Mouse (Mus musculus): Measurements from ENCODE around the gene Spata1. TPM values are rescaled to one million over a fixed set of nuclear protein-coding genes. Genes with fewer than 3 reads are reported as not detected.

The Spata1 gene
- polyA plus RNA-seq, 1 experiment from 2014 or later, result 4.9 TPM

DNA sequence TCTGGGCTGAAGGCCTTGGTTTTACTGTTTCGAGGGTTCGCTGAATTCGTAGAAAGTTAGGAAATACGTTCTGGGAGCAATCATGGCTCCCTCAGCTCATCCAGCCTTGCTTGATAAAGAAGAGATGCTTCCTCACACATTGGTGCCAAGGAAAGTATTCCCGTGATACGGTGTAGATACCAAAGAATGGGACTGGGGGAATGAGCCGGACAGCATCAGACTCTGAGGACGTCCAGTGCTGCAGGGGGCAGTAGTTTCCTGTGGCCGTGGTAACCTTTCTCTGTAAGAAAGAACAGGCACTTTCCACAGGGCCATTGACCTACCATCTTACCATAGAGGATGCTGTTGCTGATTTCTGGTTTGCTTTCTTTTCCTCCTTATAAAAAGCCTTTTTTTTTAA is 80.0 kb downstream of the Spata1 start:
- ATAC-seq (ENCODE audit: insufficient number of reproducible peaks, low FRiP score), result no peak
- H3K4me3 ChIP-seq, result no peak overlapping the region
- H3K9me3 ChIP-seq (replicated peaks), result no peaks in the 10 kb centered on the region
- H3K9ac ChIP-seq, result no peak overlapping the region
- H3K27ac ChIP-seq (ENCODE audit: poor library complexity, severe bottlenecking), result peak overlapping the region; percentile 44; the same call in 1 of the 2 replicates
- H3K27me3 ChIP-seq (replicated peaks), result no peaks in the 10 kb centered on the region
- peaks cover 24% of the 10 kb centered on the region for H3K4me1 ChIP-seq (replicated peaks)
- no peak overlapping the region for H3K4me2 ChIP-seq
- WGBS, result 73% methylated on average over 9 of the region's 9 CpGs
- peaks cover 28% of the 10 kb centered on the region for H3K36me3 ChIP-seq

DNA sequence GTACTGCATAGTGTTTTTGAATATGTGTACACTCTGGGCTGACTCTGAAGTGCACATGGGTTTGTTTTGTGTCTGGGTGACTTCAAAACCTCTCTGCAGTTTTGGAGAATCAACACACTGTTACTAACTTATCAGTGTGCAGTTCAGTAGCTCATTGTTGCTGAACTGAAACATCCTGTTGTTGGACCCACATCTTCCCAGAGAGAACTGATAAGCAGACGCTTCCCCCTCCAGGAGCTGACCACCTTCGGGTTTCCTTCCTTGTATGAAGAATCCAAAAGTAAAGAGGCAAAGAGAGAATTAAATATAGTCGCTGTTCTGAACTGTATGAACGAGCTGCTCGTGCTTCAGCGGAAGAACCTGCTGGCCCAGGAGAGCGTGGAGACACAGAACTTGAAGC is 80.7 kb downstream of the Spata1 start:
- no peaks in the 10 kb centered on the region for H3K9me3 ChIP-seq (replicated peaks)

DNA sequence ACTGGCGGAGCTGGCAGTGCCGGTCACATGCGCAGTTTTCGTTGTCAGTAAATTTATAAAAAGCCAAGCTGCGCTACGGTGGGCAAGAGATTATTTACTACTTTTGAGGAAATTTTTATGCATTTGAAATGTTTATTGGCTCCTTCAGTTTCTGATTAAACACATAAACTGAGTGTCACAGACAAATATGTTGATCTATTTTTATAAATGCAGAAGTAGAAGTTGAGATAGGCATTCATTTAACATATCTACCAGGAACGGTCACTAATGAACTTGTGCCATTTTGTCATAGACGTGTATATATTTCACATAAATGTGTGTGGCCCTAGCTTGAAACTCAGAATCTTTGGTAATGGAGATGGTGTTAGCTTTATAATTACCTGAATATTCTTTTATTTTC is 81.7 kb downstream of the Spata1 start:
- Histone ChIP-seq H3K4me2 (no peak overlapping the region), H3K9me3 (replicated peaks) (no peaks in the 10 kb centered on the region), H3K4me3 (no peak overlapping the region), H3K27me3 (replicated peaks) (no peaks in the 10 kb centered on the region), H3K36me3 (peaks cover 20% of the 10 kb centered on the region), H3K27ac (ENCODE audit: poor library complexity, severe bottlenecking) (no peak overlapping the region), H3K9ac (no peak overlapping the region), H3K4me1 (replicated peaks) (peaks cover 21% of the 10 kb centered on the region)
- WGBS, result 95% methylated on average over 8 of the region's 8 CpGs
- ATAC-seq (ENCODE audit: insufficient number of reproducible peaks, low FRiP score), result no peak

More for the DNA sequence above, 80.7 kb downstream of the Spata1 start:
- no peak overlapping the region for H3K9ac ChIP-seq
- H3K4me1 ChIP-seq (replicated peaks), result peaks cover 25% of the 10 kb centered on the region
- H3K36me3 ChIP-seq, result peaks cover 28% of the 10 kb centered on the region
- H3K27ac ChIP-seq (ENCODE audit: poor library complexity, severe bottlenecking), result 0 out of 2 replicates have a peak overlapping the region, but pooled peaks have one; percentile 44
- ATAC-seq (ENCODE audit: insufficient number of reproducible peaks, low FRiP score), result no peak
- no peak overlapping the region for H3K4me3 ChIP-seq
- WGBS, result 59% methylated on average over 7 of the region's 7 CpGs
- no peaks in the 10 kb centered on the region for H3K27me3 ChIP-seq (replicated peaks)
- H3K4me2 ChIP-seq, result no peak overlapping the region

DNA sequence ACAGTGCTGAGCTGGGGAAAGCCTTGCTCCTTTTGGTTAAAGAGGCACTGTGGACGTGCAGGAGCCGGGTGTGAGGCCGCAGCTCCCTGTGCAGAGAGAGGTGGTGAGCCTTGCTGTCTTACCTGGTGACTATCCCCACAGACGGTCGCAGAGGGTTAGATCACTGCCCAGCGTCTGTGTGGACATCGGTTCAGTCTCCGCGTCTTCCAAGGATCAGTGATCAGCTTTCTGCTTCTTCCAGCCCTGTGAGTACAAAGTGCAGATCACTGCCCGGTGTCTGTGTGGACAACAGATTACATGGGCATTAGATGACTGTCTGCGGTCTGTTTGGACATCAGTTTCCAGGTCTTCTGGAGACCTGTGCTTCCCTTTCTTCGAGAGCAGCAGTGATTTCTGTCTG is 85.0 kb downstream of the Spata1 start:
- H3K4me3 ChIP-seq, result no peak overlapping the region
- H3K27ac ChIP-seq (ENCODE audit: poor library complexity, severe bottlenecking), result no peak overlapping the region
- no peaks in the 10 kb centered on the region for H3K27me3 ChIP-seq (replicated peaks)
- 0 out of 2 replicates have a peak overlapping the region, but pooled peaks have one; percentile 27 for H3K9ac ChIP-seq
- 87% methylated on average over 12 of the region's 12 CpGs for WGBS
- peaks cover 11% of the 10 kb centered on the region for H3K36me3 ChIP-seq
- no peak for ATAC-seq (ENCODE audit: insufficient number of reproducible peaks, low FRiP score)
- peaks cover 35% of the 10 kb centered on the region for H3K4me1 ChIP-seq (replicated peaks)
- no peak overlapping the region for H3K4me2 ChIP-seq
- H3K9me3 ChIP-seq (replicated peaks), result no peaks in the 10 kb centered on the region

DNA sequence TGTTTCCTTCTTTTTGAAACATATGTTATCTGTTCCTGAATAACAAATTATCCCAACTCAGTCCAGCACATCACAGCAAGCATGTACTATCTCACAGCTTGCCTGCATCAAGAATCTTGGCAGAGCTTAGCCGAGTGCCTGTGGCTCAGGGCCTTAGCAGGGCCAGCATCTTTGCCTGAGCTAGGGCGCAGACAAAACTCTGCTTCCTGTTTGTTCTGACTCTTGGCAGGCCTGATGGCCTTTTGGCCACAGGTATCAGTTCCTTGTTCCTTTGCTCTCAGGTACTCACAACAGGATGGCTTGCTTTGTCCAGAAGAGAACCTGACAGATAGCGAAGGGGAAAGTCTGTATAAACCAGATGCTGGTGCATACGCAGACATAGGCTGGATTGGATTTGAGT is 85.6 kb downstream of the Spata1 start:
- WGBS, result 78% methylated on average over 4 of the region's 4 CpGs
- Histone ChIP-seq H3K4me1 (replicated peaks) (peaks cover 35% of the 10 kb centered on the region), H3K27ac (ENCODE audit: poor library complexity, severe bottlenecking) (no peak overlapping the region), H3K9me3 (replicated peaks) (no peaks in the 10 kb centered on the region), H3K9ac (0 out of 2 replicates have a peak overlapping the region, but pooled peaks have one; percentile 27), H3K4me2 (no peak overlapping the region), H3K4me3 (no peak overlapping the region), H3K36me3 (peaks cover 5% of the 10 kb centered on the region), H3K27me3 (replicated peaks) (no peaks in the 10 kb centered on the region)
- no peak for ATAC-seq (ENCODE audit: insufficient number of reproducible peaks, low FRiP score)

DNA sequence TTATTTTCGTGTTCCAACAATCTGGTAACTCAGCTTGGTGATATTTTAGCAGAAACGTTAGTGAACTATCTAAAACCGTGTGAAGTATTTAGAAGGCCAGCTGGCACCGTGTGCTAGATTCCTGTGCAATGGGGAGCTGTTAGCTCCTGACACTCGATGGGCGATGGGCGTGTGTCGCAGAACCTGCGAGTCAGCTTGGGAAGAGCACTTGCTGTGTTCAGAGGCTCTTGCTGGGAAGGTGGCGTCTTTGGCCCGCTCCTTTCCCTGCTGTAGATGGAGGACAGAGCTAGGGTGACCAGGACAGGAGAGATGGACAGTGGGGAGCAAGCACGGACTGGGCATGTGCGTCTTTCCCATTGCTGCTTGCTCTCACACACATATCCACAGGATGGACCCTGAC is 86.5 kb downstream of the Spata1 start:
- H3K4me1 ChIP-seq (replicated peaks), result peaks cover 35% of the 10 kb centered on the region
- H3K36me3 ChIP-seq, result 0 out of 2 replicates have a peak, but pooled peaks cover 3% of the 10 kb centered on the region
- H3K4me3 ChIP-seq, result no peak overlapping the region
- no peaks in the 10 kb centered on the region for H3K9me3 ChIP-seq (replicated peaks)
- H3K4me2 ChIP-seq, result no peak overlapping the region
- no peaks in the 10 kb centered on the region for H3K27me3 ChIP-seq (replicated peaks)
- 87% methylated on average over 13 of the region's 13 CpGs for WGBS
- H3K9ac ChIP-seq, result no peak overlapping the region
- ATAC-seq (ENCODE audit: insufficient number of reproducible peaks, low FRiP score), result no peak
- no peak overlapping the region for H3K27ac ChIP-seq (ENCODE audit: poor library complexity, severe bottlenecking)

DNA sequence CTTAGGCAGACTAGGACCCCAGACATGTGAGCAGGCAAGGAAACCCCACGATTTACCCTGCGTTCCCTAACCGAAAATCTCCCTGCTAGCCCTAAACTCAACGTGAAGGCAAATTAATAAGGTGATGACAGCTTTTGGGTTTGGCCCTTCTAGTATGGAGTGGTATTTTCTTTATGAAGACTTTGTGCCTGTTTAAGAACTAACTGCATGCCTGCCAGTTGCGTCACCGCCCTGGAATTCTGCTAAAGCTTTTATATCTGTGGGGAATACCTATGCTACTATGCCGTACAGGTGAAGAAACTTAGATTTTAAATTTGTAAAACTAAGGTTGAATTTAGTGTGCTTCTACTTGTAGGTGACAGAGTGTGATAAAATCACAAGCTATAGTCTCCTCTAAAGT is 87.1 kb downstream of the Spata1 start:
- H3K27me3 ChIP-seq (replicated peaks), result no peaks in the 10 kb centered on the region
- H3K9ac ChIP-seq, result no peak overlapping the region
- no peak overlapping the region for H3K4me3 ChIP-seq
- H3K36me3 ChIP-seq, result 0 out of 2 replicates have a peak, but pooled peaks cover under 1% of the 10 kb centered on the region
- H3K4me1 ChIP-seq (replicated peaks), result peaks cover 35% of the 10 kb centered on the region
- H3K4me2 ChIP-seq, result no peak overlapping the region
- ATAC-seq (ENCODE audit: insufficient number of reproducible peaks, low FRiP score), result no peak
- no peaks in the 10 kb centered on the region for H3K9me3 ChIP-seq (replicated peaks)
- WGBS, result 81% methylated on average over 7 of the region's 7 CpGs
- no peak overlapping the region for H3K27ac ChIP-seq (ENCODE audit: poor library complexity, severe bottlenecking)

DNA sequence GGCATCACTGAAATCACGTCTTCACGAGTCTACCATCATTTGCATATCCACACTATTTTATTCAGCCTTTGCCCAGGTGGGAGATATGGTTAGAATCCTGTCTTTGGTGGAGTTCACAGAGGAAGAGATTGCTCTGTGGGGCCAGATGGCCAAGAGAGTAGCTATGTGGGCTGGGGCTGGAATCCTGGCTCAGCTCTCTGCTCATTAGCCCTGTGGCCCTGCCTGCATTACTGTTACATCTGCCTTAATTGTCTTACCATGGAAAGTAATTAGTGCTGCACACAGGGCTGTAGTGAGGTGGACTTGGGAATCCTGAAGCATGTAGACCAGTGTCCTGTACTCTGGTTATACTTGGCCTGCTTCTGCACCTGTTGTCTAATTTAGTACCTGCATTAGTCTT is 87.5 kb downstream of the Spata1 start:
- Histone ChIP-seq H3K27me3 (replicated peaks) (no peaks in the 10 kb centered on the region), H3K9me3 (replicated peaks) (no peaks in the 10 kb centered on the region), H3K9ac (no peak overlapping the region), H3K27ac (ENCODE audit: poor library complexity, severe bottlenecking) (no peak overlapping the region), H3K4me2 (no peak overlapping the region), H3K4me3 (no peak overlapping the region), H3K4me1 (replicated peaks) (peaks cover 37% of the 10 kb centered on the region), H3K36me3 (no peaks in the 10 kb centered on the region)
- WGBS, result 82% methylated on average over 2 of the region's 2 CpGs
- ATAC-seq (ENCODE audit: insufficient number of reproducible peaks, low FRiP score), result no peak

DNA sequence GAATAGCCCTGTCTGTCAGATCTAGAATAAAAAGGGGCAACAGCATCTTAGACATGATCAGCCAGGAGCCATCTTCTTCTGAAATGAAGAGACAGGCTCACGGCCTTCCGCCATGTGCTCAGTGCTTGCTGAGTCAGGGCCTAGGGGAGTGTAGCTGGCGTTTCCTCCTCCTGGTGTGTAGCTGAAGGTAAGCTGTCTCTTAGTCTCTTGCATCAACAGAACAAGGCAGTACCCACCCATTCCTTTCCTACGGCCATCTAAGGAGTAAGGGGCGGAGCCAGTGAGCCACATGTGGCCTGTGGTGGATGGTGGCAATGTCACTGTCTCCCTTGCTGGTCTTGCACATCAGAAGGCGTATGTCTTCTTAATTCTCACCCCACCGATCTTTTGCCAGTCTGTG is 89.4 kb downstream of the Spata1 start:
- WGBS, result 73% methylated on average over 7 of the region's 7 CpGs
- no peak overlapping the region for H3K27ac ChIP-seq (ENCODE audit: poor library complexity, severe bottlenecking)

More for the DNA sequence above, 89.4 kb downstream of the Spata1 start:
- no peak overlapping the region for H3K9ac ChIP-seq
- ATAC-seq (ENCODE audit: insufficient number of reproducible peaks, low FRiP score), result peak; percentile 48; the same call in 1 of the 2 replicates
- no peak overlapping the region for H3K4me3 ChIP-seq
- H3K36me3 ChIP-seq, result no peaks in the 10 kb centered on the region
- no peaks in the 10 kb centered on the region for H3K9me3 ChIP-seq (replicated peaks)
- no peak overlapping the region for H3K4me2 ChIP-seq
- no peaks in the 10 kb centered on the region for H3K27me3 ChIP-seq (replicated peaks)
- peaks cover 53% of the 10 kb centered on the region for H3K4me1 ChIP-seq (replicated peaks)

Other genes with a start within 250 kb of the Spata1 start
- 24.4 and 26.0 TPM in 2 replicates for gene Ssx2ip, start 95.1 kb downstream of the Spata1 start, polyA plus RNA-seq (2016; fragmentation: Nextera tagmentation; extraction: Ambion mirVana)
- 11.3 and 11.8 TPM in 2 replicates for gene Ctbs, start 50.0 kb downstream of the Spata1 start, polyA plus RNA-seq (2016; fragmentation: Nextera tagmentation; extraction: Ambion mirVana)
- 1,598 and 1,697 TPM in 2 replicates for gene Gng5, start 54 bp upstream of the Spata1 start, polyA plus RNA-seq (2016; fragmentation: Nextera tagmentation; extraction: Ambion mirVana)
- 41.2 and 45.6 TPM in 2 replicates for gene Rpf1, start 21.7 kb upstream of the Spata1 start, polyA plus RNA-seq (2016; fragmentation: Nextera tagmentation; extraction: Ambion mirVana)
- 0.08 TPM in 1 of 2 replicates, not detected in the other for gene Uox, start 70.7 kb upstream of the Spata1 start, polyA plus RNA-seq (2016; fragmentation: Nextera tagmentation; extraction: Ambion mirVana)
- gene Dnase2b, start 115.8 kb upstream of the Spata1 start, polyA plus RNA-seq (2016; fragmentation: Nextera tagmentation; extraction: Ambion mirVana), result not detected in 2 replicates
- not detected in 2 replicates for gene 4930503B20Rik, start 151.6 kb upstream of the Spata1 start, polyA plus RNA-seq (2016; fragmentation: Nextera tagmentation; extraction: Ambion mirVana)
- gene Samd13, start 185.8 kb upstream of the Spata1 start, polyA plus RNA-seq (2016; fragmentation: Nextera tagmentation; extraction: Ambion mirVana), result 2.0 and 2.1 TPM in 2 replicates